Mouse (Mus musculus): ENCODE data around the gene Sh2d7. TPM values are rescaled to one million over a fixed set of nuclear protein-coding genes. Genes with fewer than 3 reads are reported as not detected.

Sh2d7 gene
- total RNA-seq, 2 experiments from 2014 or later, result not detected

Other genes with a start within 250 kb of the Sh2d7 start
- gene Dmxl2, start 37.4 kb upstream of the Sh2d7 start, total RNA-seq (2021), result 1 to 10 TPM; 2.4 to 3.1 TPM
- 100 to 1,000 TPM; 111 to 121 TPM for gene Cib2, start 21.2 kb downstream of the Sh2d7 start, total RNA-seq (2021)
- 100 to 1,000 TPM; 491 to 527 TPM for gene Idh3a, start 47.4 kb downstream of the Sh2d7 start, total RNA-seq (2021)
- gene Acsbg1, start 122.9 kb downstream of the Sh2d7 start, total RNA-seq (2021), result under 1 TPM; 0.14 to 0.57 TPM
- 100 to 1,000 TPM in 1 of 2 experiments, 10 to 100 TPM in 1; 60.1 to 115 TPM for gene Dnaja4, start 159.9 kb downstream of the Sh2d7 start, total RNA-seq (2021)
- 10 to 100 TPM; 19.0 to 21.6 TPM for gene Wdr61, start 195.5 kb downstream of the Sh2d7 start, total RNA-seq (2021)
- gene Crabp1, start 225.8 kb downstream of the Sh2d7 start, total RNA-seq (2021), result under 1 TPM; 0.80 to 0.88 TPM

All from gastrocnemius, adult 18-20 months (tissue).